Mouse (Mus musculus) thymus, postnatal 14 days (tissue): ENCODE measurements around the gene Tmem63a.
"Not testable (repeated sequence)": the region's sequence is repeated elsewhere in the genome, so short reads cannot be mapped to it uniquely, and the experiment has no call there.

Experiments
- DNase-seq: peaks from one replicate; pipeline ENCODE4 v3.0.0; 2021

Tmem63a gene

GRCm38 (mm10) chr1:180929599-180929998 lies 12.5 kb upstream of the Tmem63a start:
- DNase-seq: no peak

GRCm38 (mm10) chr1:180931106-180931505 lies 11.0 kb upstream of the Tmem63a start:
- no peak for DNase-seq

- no peak for DNase-seq
These were observed 8.5 kb upstream of the Tmem63a start for GRCm38 (mm10) chr1:180933659-180934058.

GRCm38 (mm10) chr1:180934467-180935419 lies 7.4 kb upstream of the Tmem63a start, which contains the start of gene Lefty1:
Lefty1 (plus strand) TSS chr1:180935022.
- DNase-seq: no peak

DNA sequence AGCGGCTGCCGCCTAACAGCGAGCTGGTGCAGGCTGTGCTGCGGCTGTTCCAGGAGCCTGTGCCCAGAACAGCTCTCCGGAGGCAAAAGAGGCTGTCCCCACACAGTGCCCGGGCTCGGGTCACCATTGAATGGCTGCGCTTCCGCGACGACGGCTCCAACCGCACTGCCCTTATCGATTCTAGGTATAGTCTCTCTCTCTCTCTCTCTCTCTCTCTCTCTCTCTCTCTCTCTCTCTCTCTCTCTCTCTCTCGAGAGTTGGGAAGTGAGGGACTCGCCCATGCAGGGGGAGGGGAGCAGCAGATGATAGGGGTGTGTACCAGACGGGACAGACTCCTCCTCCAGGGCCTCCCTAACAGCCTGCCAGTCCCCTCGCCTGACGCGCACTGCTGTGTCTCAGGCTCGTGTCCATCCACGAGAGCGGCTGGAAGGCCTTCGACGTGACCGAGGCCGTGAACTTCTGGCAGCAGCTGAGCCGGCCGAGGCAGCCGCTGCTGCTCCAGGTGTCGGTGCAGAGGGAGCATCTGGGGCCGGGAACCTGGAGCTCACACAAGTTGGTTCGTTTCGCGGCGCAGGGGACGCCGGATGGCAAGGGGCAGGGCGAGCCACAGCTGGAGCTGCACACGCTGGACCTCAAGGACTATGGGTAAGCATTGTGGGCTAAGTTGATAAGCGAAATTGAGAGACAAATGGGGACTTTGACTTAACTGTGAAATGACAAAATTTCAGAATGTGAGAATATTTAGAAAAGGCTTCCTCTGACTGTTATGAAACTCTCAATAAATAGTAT lies 5.3 kb upstream of the Tmem63a start:
- DNase-seq: not testable (repeated sequence)

- not testable (repeated sequence) for DNase-seq
These were observed 4.5 kb upstream of the Tmem63a start for GRCm38 (mm10) chr1:180937631-180938030.

- DNase-seq: not testable (repeated sequence)
These were observed 3.4 kb upstream of the Tmem63a start for GRCm38 (mm10) chr1:180938781-180939180.

DNA sequence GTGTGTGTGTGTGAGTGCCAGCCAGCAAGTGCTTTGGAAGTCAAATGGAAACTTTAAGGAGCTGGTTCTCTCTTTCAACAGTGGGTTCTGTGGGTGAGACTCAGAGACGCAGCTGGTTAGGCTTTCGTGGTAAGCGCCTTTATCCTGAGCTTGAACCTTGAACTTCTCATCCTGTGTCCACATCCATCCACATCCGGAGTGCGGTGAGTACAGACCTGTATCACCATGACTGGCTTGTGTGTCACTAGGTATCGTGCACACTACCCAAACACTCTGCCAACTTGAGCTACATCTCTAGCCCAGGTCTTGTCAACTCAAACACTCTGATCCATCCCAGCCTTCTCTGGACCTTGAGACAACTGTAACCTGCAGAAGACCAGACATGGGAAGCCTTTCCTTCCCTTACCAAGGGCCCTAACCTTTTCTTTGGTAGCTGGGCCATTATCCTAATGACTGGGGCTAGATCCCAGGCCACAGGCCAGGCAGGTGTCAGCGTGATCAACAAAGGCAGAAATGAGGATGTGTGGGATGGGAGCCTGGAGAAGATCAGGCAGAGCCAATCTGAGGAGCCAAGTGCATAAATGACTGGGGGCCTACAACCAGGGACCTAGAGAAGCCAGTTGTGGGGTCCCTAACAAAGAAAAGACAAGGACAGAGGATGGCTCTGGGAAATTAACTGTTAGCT lies 1.2 kb upstream of the Tmem63a start:
- no peak for DNase-seq

DNA sequence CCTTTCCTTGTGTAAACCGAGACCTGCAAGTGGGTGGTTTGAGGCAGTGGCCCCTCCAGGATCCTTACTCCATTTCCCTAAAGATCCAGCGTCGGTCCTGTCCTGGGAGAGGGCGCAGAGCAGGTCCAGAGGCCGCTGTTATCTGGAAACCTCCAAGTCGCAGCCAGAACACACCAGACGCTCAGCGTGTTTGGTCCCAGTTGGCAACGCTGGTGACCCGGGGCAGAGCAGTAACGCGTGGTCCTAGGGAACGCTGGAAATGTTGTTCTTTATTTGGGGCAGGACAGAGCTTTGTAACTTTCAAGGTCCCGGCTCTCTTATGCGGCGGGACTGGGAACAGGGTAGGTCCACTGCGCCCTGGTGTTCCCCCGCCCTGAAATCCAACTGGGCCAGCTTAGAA lies 418 bp upstream of the Tmem63a start:
- no peak for DNase-seq

DNA sequence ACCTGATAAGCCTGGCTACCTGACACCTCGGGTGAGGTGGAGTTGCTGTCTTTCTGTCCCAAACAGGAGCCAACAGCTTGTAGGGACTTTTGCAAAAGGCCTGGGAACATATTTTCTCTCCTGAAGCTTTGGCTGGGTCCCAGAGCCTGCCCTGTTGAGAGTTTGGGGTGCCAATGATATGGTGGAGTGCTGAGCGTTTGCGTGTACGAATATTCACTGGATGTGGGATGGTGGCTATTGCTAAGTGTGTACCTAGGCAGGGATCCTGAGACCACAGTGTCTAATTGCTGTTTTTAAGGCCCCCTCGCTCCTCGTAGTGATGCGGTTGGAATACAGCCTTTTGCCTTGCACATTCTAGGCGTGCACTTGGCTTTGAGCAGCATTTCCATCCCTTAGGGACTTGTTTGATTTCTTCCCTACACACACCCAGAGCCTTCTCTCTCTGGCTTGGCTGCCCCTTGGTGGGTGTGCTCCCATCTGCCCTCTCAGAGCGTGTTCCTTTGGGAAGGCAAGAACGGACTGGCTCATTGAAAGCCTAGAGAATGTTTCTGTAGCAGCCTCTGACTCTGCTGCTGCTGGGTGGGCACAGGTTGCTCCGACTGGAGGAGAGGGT lies 994 bp downstream of the Tmem63a start:
- no peak for DNase-seq

GRCm38 (mm10) chr1:180943896-180944295 lies 1.8 kb downstream of the Tmem63a start:
- DNase-seq: no peak

DNA sequence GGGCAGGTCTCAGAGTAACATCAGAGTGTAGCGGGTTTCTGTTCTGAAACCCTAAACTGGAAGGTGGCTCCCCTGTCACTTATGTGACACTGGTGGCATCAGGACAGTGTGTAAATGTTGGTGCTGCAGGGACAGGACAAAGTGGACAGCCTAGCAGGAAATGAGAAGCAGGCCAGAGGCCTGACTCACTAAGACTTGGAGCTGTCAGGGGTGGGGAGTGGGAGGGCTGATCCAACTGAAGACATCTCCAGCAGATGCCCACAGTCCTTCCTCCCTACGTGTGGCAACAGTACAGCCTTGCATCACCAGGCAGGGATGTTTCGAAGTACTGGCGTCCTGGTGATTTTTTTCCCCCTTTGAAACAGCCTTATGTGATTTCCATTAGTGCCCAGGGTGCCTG lies 2.4 kb downstream of the Tmem63a start:
- no peak for DNase-seq

DNA sequence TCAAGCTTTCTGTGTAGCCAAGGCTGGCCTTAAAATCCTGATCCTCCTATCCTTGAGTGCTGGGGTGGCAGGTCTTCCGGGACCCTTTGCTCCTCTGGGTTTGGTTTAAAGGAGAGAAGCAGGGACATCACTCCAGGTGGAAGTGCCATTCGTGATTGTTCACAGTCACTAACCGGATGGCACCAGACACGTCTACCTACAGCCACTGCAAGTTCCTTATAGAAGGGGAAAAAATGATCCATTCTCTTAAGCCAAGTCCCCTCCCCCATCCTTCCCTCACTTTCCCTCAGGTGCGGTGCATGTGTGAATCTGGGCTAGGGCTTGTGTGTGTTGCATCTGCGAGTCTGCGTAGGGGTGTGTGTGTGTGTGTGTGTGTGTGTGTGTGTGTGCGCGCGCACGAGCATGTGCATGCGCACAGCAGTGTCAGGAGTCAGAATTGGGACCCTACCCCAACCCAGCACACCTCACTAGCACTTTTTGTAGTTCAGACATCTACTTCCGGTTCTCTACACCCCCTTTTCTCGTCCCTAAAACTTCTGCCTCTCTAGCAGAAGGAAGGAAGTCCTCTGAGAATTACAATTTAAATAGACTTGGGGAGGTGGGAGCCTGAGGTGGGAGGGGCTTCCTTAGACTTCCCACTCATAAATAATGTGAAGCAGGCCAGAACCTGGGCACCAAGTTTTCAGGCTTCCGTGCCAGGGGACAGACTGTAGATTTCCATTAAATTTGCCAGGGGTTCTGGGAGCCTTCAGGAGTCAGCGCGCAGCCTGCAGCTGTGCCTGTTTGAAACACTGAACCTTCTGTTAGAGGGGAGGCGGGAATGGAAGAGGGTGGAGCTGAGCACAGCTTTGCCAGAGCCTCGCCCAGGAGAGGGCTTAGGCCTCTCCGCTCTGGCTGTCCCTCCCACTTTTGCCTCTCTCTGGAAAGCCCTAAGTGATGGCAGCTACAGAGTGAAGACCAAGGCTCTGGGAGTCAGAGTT lies 3.1 kb downstream of the Tmem63a start:
- peak; percentile 57 for DNase-seq

DNA sequence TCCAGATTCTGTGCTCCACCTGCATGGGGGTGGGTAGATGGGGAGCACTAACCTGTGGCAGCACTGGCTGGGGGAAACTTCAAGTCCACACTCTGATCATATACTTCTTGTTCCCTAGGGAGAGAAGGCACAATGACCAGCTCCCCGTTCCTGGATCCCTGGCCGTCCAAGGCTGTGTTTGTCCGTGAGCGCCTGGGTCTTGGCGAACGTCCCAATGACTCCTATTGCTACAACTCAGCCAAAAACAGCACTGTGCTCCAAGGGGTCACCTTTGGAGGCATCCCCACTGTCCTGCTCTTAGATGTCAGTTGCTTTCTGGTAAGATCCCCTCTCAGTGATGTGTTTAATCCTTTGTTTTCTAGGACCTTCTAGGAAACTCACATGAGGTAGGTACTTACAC lies 4.3 kb downstream of the Tmem63a start:
- no peak for DNase-seq

GRCm38 (mm10) chr1:180952085-180952746 lies 10.1 kb downstream of the Tmem63a start:
- DNase-seq: no peak

- DNase-seq: no peak
These were observed 10.7 kb downstream of the Tmem63a start for GRCm38 (mm10) chr1:180952808-180953207.

GRCm38 (mm10) chr1:180956401-180956800 lies 14.3 kb downstream of the Tmem63a start:
- DNase-seq: no peak

GRCm38 (mm10) chr1:180956973-180957381 lies 14.8 kb downstream of the Tmem63a start:
- no peak for DNase-seq

DNA sequence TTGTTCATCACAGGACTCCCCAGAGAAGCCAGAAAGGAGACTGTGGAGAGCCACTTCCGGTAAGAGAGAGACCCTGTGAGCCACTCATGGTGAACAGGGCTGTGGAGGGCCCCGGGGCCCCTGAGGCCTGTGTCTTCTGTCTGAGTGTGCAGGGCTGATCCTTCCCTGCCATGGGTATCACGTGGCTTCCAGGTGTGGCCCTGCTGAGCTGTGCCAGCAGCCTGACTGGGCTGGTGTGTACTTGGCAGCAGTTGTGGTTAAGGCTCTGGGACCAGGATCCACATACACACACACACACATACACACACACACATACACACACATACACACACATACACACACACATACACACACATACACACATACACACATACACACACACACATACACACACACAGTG lies 15.8 kb downstream of the Tmem63a start:
- DNase-seq: no peak

DNA sequence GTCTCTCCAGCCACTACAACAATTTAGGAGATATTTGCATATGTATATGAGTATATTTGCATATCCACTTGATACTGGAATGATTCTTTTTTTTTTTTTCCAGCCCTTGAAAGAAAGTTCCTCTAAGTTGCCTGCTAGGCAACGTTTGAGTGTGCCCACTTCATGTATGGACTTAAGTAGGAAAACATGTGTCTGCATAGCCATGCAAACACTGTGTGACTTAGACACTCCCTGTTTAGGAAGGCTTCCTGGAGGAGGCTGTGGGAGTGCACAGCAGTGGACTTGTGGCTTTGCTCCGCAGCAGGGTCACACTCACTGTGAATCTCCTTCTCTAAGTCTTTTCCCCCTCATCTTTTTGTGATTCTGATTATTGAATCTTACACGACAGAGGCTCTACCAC lies 16.7 kb downstream of the Tmem63a start:
- DNase-seq: no peak

DNA sequence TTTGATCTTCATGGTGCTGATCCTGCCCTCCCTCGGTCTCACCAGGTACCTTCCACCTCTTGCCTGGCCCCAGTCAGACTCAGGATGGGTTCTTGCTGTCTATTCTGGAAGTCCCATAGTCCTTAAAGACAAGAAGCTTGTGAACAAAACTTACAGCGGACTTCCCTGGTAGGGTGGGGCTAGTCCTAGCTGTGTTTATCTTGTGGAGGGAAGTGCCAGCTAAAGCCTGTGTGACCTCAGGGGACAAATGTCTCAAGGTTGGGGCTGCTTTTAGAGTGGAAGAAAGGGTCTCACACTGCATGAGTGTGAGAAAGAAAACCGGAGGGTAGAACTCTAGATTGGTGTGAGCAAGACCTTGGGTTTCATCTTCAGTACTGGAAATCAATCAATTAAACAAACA lies 23.6 kb downstream of the Tmem63a start:
- no peak for DNase-seq
